Mouse (Mus musculus) forebrain, embryonic 15.5 days (tissue): ENCODE results near the gene Rarg. TPM values are rescaled to one million over a fixed set of nuclear protein-coding genes. Genes with fewer than 3 reads are reported as not detected.

Experiments used
- ATAC-seq: fragments of 200-750 bp; cut with Nextera tagmentation; replicated peaks from 2 replicates; pipeline ENCODE4 v1.8.0; 2017; ENCODE audit warnings: mild to moderate bottlenecking, moderate TSS enrichment, moderate library complexity
- H3K27ac ChIP-seq: fragments of 300-500 bp; sonication (generic); replicated peaks from 2 replicates; pipeline ENCODE4 v1.5.1; 2015; ENCODE audit warnings: mild to moderate bottlenecking, inconsistent platforms
- H3K27me3 ChIP-seq: fragments of 300-500 bp; sonication (generic); 2 replicates; pipeline ENCODE4 v1.6.1; 2015; ENCODE audit warnings: inconsistent platforms
- H3K36me3 ChIP-seq: fragments of 300-500 bp; sonication (generic); 2 replicates; pipeline ENCODE4 v1.6.1; 2015; ENCODE audit warnings: mild to moderate bottlenecking, inconsistent platforms
- H3K4me1 ChIP-seq: fragments of 300-500 bp; sonication (generic); 2 replicates; pipeline ENCODE4 v1.6.1; 2015; ENCODE audit warnings: inconsistent platforms
- H3K4me2 ChIP-seq: fragments of 300-500 bp; sonication (generic); replicated peaks from 2 replicates; pipeline ENCODE4 v1.6.1; 2015; ENCODE audit warnings: mild to moderate bottlenecking, inconsistent platforms
- H3K4me3 ChIP-seq: fragments of 300-500 bp; sonication (generic); 2 replicates; pipeline ENCODE4 v1.5.1; 2015; ENCODE audit warnings: mild to moderate bottlenecking, inconsistent platforms
- H3K9ac ChIP-seq: fragments of 300-500 bp; sonication (generic); replicated peaks from 2 replicates; pipeline ENCODE4 v1.6.1; 2015; ENCODE audit warnings: mild to moderate bottlenecking, inconsistent platforms
- H3K9me3 ChIP-seq: fragments of 300-500 bp; sonication (generic); 2 replicates; pipeline ENCODE4 v1.6.1; 2016; ENCODE audit warnings: inconsistent platforms
- WGBS: fragments of 180-500 bp; shearing (Covaris S2); methylation state at CpG from one replicate; pipeline ENCODE4 v1.1.7; 2015; ENCODE audit warnings: mixed read lengths; 5-methylcytosine and 5-hydroxymethylcytosine counted together
- polyA plus RNA-seq: library from polyadenylated mRNA; unstranded; fragments of >200 nt; fragmentation: Nextera tagmentation; extraction: Ambion mirVana; gene quantifications from 2 replicates; pipeline ENCODE4 v1.2.1, GENCODE M21; 2015

The Rarg gene
- polyA plus RNA-seq, 1 experiment from 2014 or later: 5.9 TPM

DNA sequence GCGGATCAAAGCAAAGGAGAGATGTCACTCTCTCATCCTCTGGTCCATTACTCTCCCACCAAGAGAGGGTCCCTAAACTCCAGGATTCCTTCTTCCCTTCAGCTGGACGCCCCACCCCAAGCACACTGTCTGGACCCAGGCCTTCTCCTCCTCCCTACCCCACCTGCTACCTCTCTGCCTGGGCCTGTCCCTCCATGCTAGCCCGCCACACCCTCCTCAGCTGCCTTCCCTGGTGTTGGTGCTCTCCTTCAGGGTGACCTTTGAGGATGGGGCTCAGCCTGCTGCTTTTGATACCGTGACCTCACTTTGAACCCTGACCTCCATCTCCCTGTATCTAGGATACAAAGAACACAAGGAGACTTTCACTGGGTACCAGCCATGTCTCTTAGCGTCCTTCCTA, 6.8 kb downstream of the Rarg start:
- Histone ChIP-seq H3K27ac (no peak overlapping the region), H3K4me1 (peaks cover 29% of the 10 kb centered on the region), H3K4me2 (no peak overlapping the region), H3K27me3 (peaks cover 19% of the 10 kb centered on the region; the same call in 1 of the 2 replicates), H3K4me3 (no peak overlapping the region), H3K9ac (no peak overlapping the region), H3K9me3 (no peaks in the 10 kb centered on the region), H3K36me3 (no peaks in the 10 kb centered on the region)
- WGBS: 70% methylated on average over 5 of the region's 5 CpGs
- ATAC-seq: no peak

DNA sequence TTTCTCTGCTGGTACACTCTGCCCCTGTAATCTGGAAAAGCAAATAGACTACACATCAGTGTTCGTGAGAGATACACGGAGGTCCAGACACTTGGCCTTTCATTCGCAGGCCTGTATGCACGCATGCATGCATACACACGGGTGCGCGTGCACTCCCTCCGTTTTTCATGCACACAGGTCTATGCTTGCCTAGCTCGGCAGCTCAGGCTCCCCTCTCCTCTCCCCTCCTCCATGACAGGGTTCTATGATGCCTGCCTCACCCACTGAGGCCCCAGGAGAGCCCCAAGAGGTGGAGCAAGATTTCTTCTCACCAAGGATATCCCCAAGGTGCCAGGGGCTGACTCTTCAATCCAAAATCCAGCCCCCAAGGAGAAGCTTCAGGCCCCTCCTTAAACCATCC, 7.3 kb downstream of the Rarg start:
- no peak overlapping the region for H3K9ac ChIP-seq
- H3K4me3 ChIP-seq: no peak overlapping the region
- no peak overlapping the region for H3K4me2 ChIP-seq
- H3K4me1 ChIP-seq: peaks cover 34% of the 10 kb centered on the region
- no peaks in the 10 kb centered on the region for H3K9me3 ChIP-seq
- H3K27ac ChIP-seq: no peak overlapping the region
- ATAC-seq: no peak
- WGBS: 48% methylated on average over 9 of the region's 9 CpGs
- no peaks in the 10 kb centered on the region for H3K36me3 ChIP-seq
- H3K27me3 ChIP-seq: peaks cover 24% of the 10 kb centered on the region

DNA sequence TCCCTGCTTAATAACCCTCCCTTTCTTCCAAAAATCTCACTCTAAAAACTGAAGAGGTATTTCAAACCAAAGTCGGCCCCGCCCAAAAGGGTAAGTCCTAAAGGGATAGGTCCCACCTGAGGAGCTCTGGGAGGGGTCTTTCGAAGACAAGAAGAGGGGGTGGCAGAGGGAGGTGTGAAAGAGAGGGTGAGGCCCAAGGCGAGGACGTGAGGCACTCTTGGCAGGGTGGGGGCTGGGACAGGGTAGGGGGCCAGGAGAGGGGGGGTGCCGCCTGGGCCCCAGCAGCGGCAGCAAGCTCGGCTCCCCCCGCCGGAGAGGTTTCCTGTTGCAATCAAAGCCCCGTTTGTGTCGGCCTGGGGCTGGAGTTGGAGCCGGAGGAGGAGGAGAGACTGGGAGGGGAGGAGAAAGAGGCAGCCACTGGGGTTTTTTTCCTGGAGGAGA, 8.0 kb downstream of the Rarg start:
- Histone ChIP-seq H3K36me3 (no peaks in the 10 kb centered on the region), H3K4me1 (peaks cover 41% of the 10 kb centered on the region), H3K4me2 (no peak overlapping the region), H3K9me3 (no peaks in the 10 kb centered on the region), H3K27ac (no peak overlapping the region), H3K9ac (no peak overlapping the region), H3K27me3 (peaks cover 27% of the 10 kb centered on the region), H3K4me3 (no peak overlapping the region)
- no peak for ATAC-seq
- WGBS: 4% methylated on average over 13 of the region's 13 CpGs

DNA sequence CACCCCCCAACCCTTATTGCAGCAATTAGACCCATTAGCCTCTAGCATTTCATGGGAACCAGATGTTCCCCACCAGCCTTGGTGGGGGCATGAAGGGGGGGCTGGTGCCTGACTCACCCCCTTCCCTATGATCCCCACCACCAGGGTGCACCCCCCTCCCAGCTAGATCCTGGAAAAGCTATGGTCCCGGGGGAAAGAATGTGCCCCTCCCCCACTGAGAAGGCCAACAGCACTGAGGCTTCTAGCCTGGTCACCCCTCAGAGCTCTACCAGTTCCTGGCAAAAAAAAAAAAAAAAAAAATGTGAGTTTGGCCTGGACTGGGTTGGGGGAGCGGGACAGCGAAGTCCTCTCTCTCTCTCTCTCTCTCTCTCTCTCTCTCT, 8.5 kb downstream of the Rarg start:
- Histone ChIP-seq H3K27me3 (peaks cover 27% of the 10 kb centered on the region), H3K27ac (no peak overlapping the region), H3K9ac (no peak overlapping the region), H3K4me3 (no peak overlapping the region), H3K4me1 (peaks cover 44% of the 10 kb centered on the region), H3K9me3 (no peaks in the 10 kb centered on the region), H3K4me2 (0 out of 2 replicates have a peak overlapping the region, but pooled peaks have one; percentile 94), H3K36me3 (no peaks in the 10 kb centered on the region)
- no peak for ATAC-seq
- 10% methylated on average over 3 of the region's 3 CpGs for WGBS

DNA sequence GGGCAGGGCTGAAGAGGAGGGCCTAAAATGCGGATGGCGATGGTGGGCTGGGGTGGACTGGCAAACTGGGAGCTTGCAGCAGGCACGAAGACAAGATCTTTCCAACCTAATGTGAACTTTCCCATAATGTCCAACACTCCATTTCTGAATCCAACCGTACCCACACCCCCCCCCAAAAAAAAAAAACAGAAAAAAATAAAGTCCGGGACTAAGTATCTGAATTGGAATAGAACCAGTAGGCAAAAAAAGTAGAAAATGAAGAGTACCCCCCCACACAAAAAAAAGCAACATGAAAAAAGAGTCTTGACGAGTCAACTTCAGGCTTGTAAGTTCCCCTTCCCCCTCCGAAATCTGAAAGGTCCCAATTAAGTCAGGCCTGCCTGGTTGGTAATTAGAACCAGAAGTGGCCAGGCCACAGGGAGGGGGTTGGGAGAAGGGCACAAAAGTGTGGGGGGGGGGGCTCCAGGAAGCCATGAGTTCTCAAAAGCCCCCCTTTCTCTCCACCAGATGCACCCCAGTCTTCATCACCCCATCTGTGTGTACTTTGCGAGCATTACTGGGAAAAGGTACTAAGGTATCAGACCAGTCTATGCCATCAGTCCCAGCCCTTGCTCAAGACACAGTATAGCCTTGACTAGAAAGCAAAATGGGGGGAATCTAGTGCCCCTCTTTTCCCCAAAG, 9.0 kb downstream of the Rarg start:
- H3K4me2 ChIP-seq: peak overlapping the region; percentile 94
- H3K36me3 ChIP-seq: no peaks in the 10 kb centered on the region
- H3K9ac ChIP-seq: peak overlapping the region; percentile 53
- no peaks in the 10 kb centered on the region for H3K9me3 ChIP-seq
- H3K4me3 ChIP-seq: peak overlapping the region; percentile 61
- WGBS: 7% methylated on average over 8 of the region's 8 CpGs
- H3K27ac ChIP-seq: peak overlapping the region; percentile 91
- ATAC-seq: no peak
- H3K27me3 ChIP-seq: peaks cover 27% of the 10 kb centered on the region
- peaks cover 50% of the 10 kb centered on the region for H3K4me1 ChIP-seq

DNA sequence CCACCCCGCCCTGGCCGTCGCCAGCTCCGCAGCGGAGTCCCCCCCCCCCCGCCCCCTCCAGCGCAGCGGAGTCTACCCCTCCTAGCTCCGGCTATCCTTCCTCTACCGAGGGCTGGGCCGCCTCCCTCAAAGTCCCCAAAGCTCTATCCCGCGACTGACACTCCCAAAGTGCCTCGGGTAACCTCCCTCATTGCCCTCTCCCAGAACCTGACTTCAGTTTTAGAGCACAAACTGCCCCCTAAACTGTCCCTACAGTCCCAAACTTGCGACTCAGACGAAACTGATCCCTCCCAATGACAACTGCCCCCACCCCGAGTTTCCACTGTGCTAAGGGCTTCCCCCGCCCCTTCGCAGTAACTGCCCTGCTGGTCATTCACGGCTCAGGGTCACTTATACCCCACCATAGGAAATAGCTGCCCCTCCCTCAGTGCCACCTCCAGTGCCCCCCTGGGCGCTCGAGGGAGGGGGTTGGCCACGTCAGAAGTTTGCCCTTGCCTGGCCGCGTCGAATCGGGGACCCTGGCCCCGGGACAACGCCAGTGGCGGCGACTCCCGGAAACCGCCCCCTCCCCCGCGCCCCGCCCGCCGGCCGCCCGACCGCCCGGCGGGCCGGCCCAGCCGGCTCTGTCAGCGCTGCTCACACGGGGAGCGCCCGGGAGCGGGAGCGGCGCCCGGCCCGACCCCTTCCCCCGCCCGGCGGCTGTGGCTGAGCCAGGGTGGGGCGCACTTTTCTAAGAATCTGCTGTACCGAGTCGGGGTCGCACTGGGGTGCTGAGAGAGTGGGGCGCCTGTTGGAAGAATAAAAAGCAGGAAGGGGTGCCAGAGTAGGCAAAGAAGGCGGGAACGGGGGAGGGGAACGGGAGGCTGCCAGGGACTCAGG, 9.8 kb downstream of the Rarg start:
- WGBS: under 1% methylated on average over 61 of the region's 65 CpGs
- peaks cover 27% of the 10 kb centered on the region for H3K27me3 ChIP-seq
- ATAC-seq: peak; percentile 33; the same call in 1 of the 2 replicates
- H3K9me3 ChIP-seq: no peaks in the 10 kb centered on the region
- peak overlapping the region; percentile 91 for H3K27ac ChIP-seq
- H3K36me3 ChIP-seq: no peaks in the 10 kb centered on the region
- peak overlapping the region; percentile 61 for H3K4me3 ChIP-seq
- peaks cover 51% of the 10 kb centered on the region for H3K4me1 ChIP-seq
- H3K4me2 ChIP-seq: peak overlapping the region; percentile 94
- peak overlapping the region; percentile 53 for H3K9ac ChIP-seq

DNA sequence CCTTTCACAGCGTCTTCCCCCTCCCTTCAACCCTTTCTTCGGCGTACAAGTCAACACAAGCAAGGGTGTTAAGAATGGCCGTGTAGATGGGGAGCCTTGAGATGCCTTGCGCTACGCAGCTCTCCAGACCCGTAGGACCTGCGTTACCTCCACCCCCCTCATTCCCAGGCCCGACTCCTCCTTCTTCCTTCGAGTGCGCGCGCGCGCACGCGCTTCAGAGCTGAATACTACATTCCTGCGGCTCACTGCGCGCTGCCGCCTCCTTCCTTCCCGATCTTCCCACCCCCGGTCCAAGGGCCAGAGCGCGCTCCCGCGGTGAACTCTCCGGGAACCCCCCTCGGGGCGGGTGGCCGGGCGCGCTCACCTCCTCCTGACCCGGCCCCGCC, 10.5 kb downstream of the Rarg start:
- peaks cover 51% of the 10 kb centered on the region for H3K4me1 ChIP-seq
- H3K9me3 ChIP-seq: no peaks in the 10 kb centered on the region
- peak overlapping the region; percentile 91 for H3K27ac ChIP-seq
- H3K4me2 ChIP-seq: peak overlapping the region; percentile 94
- WGBS: under 1% methylated on average over 28 of the region's 35 CpGs
- peaks cover 27% of the 10 kb centered on the region for H3K27me3 ChIP-seq
- H3K4me3 ChIP-seq: peak overlapping the region; percentile 61
- no peaks in the 10 kb centered on the region for H3K36me3 ChIP-seq
- H3K9ac ChIP-seq: peak overlapping the region; percentile 53
- ATAC-seq: peak; percentile 78

DNA sequence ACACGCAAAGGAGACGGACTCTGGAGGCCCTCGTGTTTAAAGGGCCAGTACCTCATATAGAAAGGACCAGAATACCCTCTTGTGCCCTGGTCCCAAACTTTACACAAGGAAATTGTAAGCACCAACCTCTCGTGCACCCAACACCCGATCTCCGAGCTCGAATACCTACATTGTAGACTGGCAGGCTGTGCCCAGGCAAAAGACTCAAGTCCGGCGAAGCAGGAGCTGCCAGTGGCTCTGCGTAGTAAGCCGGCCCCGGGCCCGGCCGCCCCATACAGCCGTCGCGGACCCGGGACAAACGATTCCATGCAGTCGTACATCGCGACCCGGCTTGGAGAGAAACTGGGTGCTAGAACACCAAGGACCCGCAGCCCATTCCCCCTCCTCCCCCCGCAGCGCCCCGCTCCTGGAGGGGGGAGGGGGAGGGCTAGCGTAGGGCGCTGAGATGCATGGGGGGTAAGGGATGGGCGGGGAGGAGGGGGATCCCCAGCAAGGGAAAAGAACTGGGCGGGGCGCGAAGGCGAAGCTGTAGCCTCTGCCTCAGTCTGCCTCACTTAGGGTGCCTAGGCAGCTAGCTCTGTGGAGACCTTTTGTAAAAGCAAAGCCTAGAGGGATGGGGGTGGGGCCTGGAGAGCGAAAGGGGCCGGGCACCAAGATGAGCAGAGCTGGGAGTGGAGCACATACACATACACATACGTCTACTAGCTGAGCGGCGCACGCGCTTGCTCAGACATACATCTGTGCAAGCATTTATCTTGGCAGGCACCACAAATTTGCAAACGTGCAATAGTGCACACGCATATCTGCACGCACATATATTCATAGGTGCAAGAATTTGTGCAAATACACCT, 11.2 kb downstream of the Rarg start:
- H3K27ac ChIP-seq: peak overlapping the region; percentile 91
- no peaks in the 10 kb centered on the region for H3K9me3 ChIP-seq
- peak overlapping the region; percentile 94 for H3K4me2 ChIP-seq
- H3K27me3 ChIP-seq: peaks cover 27% of the 10 kb centered on the region
- no peaks in the 10 kb centered on the region for H3K36me3 ChIP-seq
- H3K4me1 ChIP-seq: peaks cover 51% of the 10 kb centered on the region
- under 1% methylated on average over 39 of the region's 44 CpGs for WGBS
- peak overlapping the region; percentile 61 for H3K4me3 ChIP-seq
- H3K9ac ChIP-seq: peak overlapping the region; percentile 53
- ATAC-seq: peak; percentile 93

DNA sequence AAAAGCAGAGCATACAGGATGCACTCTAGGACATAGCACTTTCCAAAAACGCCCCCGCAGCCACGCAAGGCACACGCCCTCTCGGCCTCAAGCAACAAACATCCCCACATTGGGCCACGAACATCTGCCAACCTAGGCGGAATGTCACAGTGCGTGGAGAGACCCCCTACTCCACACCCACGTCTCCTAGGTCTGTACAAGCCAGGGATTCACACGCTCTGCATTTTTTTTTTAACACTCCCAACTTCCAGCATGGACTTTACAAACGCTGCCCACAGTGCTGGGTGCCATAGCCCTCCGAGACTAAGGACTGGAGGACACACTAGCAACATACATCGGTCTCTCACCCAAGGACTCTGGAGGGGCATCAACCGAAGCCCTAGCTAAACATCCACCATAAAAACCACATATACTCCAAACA, 11.8 kb downstream of the Rarg start:
- peak overlapping the region; percentile 91; the same call in 1 of the 2 replicates for H3K27ac ChIP-seq
- 10% methylated on average over 14 of the region's 14 CpGs for WGBS

DNA sequence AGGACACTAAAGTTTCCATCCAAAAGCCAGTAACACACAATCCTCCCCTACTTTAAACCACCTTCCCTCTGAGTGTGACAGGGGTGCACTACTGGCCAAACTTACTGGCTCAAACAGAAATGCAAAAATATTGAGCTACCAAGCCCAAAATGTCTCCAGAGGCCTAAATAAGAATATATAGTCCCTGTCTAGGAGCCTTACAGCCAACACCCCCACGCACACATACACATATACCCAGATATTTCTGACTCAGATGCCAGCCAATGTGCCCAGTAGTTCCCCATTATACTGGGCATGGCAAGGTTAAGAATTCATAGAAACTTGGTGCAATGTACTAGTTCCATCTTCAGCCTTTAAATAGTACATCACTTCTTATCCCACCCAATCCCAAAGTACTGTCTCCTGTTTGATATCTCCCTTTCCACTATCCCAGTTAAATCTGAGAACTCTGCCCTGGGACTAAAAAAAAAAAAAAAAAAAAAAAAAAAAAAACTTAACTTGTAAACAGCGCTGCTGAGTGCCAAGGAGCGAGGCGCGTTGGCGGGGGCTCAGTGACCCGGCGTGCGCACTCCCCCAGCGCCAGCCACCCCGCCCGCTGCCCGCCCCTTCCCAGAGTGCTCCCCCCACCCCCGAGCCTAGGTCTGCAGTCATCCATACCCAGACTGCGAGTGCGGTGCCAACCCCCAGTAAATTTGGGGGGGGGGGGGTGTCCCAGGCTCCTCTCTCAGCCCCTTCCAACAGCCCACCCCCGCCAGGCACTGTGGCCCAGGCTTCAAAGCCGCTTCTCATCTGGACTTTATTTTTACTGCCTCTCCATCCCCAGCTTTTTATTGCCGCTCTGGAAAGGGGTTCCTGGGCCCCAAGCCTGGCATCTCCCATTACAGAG, 12.8 kb downstream of the Rarg start:
- Histone ChIP-seq H3K27ac (no peak overlapping the region), H3K4me2 (peak overlapping the region; percentile 94), H3K27me3 (peaks cover 18% of the 10 kb centered on the region), H3K4me3 (peak overlapping the region; percentile 61), H3K4me1 (peaks cover 51% of the 10 kb centered on the region), H3K9me3 (no peaks in the 10 kb centered on the region), H3K9ac (0 out of 2 replicates have a peak overlapping the region, but pooled peaks have one; percentile 1), H3K36me3 (no peaks in the 10 kb centered on the region)
- ATAC-seq: no peak
- WGBS: 14% methylated on average over 19 of the region's 19 CpGs

More for the DNA sequence above, 11.8 kb downstream of the Rarg start:
- peaks cover 51% of the 10 kb centered on the region for H3K4me1 ChIP-seq
- H3K4me3 ChIP-seq: peak overlapping the region; percentile 61
- no peaks in the 10 kb centered on the region for H3K36me3 ChIP-seq
- H3K9me3 ChIP-seq: no peaks in the 10 kb centered on the region
- ATAC-seq: no peak
- H3K9ac ChIP-seq: peak overlapping the region; percentile 53
- peaks cover 25% of the 10 kb centered on the region for H3K27me3 ChIP-seq
- peak overlapping the region; percentile 94 for H3K4me2 ChIP-seq
